Mouse (Mus musculus): ENCODE measurements around the gene Gm12355.
"Not testable (repeated sequence)": the region's sequence is repeated elsewhere in the genome, so short reads cannot be mapped to it uniquely, and the experiment has no call there.

- not testable (repeated sequence) for TF ChIP-seq POLR2A (IDR thresholded peaks at IDR 0.05; ENCODE audit: low read depth, low read length); CTCF (IDR thresholded peaks at IDR 0.05; ENCODE audit: borderline replicate concordance, insufficient read depth, low read length)
Observed at GRCm38 (mm10) chr11:98604911-98605310, 20.6 kb downstream of the Gm12355 start.

Measured in embryonic fibroblast, embryonic 13.5 days (primary cell).